Mouse (Mus musculus): ENCODE measurements around the gene Slc25a28.
A peak's percentile ranks its signal among the peaks of the same experiment; 100 is the strongest.

The Slc25a28 gene

GRCm38 (mm10) chr19:43674730-43675524, at the start of gene Slc25a28:
TSS of gene Slc25a28 (minus strand) at chr19:43674881.
- peak; percentile 97 to 99 for DNase-seq

GRCm38 (mm10) chr19:43724194-43724593, 49.5 kb upstream of the Slc25a28 start:
- DNase-seq, result no peak

- DNase-seq, result no peak
These were observed 48.8 kb upstream of the Slc25a28 start for GRCm38 (mm10) chr19:43723501-43723900.

GRCm38 (mm10) chr19:43722891-43723290, 48.2 kb upstream of the Slc25a28 start:
- DNase-seq, result no peak

- DNase-seq, result no peak
These were observed 45.4 kb upstream of the Slc25a28 start for GRCm38 (mm10) chr19:43720061-43720460.

GRCm38 (mm10) chr19:43711971-43712370, 37.3 kb upstream of the Slc25a28 start:
- no peak for DNase-seq

- DNase-seq, result no peak
These were observed 36.7 kb upstream of the Slc25a28 start for GRCm38 (mm10) chr19:43711159-43711916.

GRCm38 (mm10) chr19:43709317-43709716, 34.6 kb upstream of the Slc25a28 start:
- DNase-seq, result no peak

- DNase-seq, result no peak
These were observed 33.5 kb upstream of the Slc25a28 start for GRCm38 (mm10) chr19:43708206-43708605.

GRCm38 (mm10) chr19:43704787-43705497, 30.3 kb upstream of the Slc25a28 start:
- DNase-seq, result no peak

- no peak for DNase-seq
These were observed 29.5 kb upstream of the Slc25a28 start for GRCm38 (mm10) chr19:43704211-43704610.

- no peak for DNase-seq
These were observed 25.1 kb upstream of the Slc25a28 start for GRCm38 (mm10) chr19:43699763-43700155.

- no peak for DNase-seq
These were observed 24.5 kb upstream of the Slc25a28 start for GRCm38 (mm10) chr19:43699021-43699762.

GRCm38 (mm10) chr19:43697666-43698370, 23.1 kb upstream of the Slc25a28 start:
- DNase-seq, result peak; percentile 27 to 48

GRCm38 (mm10) chr19:43695514-43695964, 20.9 kb upstream of the Slc25a28 start:
- DNase-seq, result no peak

- DNase-seq, result peak in 1 of 2 experiments; percentile 31
These were observed 18.1 kb upstream of the Slc25a28 start for GRCm38 (mm10) chr19:43692815-43693214.

- DNase-seq, result peak; percentile 97
These were observed 15.0 kb upstream of the Slc25a28 start, which contains the start of gene Entpd7 for GRCm38 (mm10) chr19:43689419-43690246. TSS of gene Entpd7 (plus strand) at chr19:43689672.

GRCm38 (mm10) chr19:43681541-43681940, 6.9 kb upstream of the Slc25a28 start:
- no peak for DNase-seq

GRCm38 (mm10) chr19:43679474-43679981, 4.8 kb upstream of the Slc25a28 start:
- no peak for DNase-seq

- DNase-seq, result no peak
These were observed 3.9 kb upstream of the Slc25a28 start for GRCm38 (mm10) chr19:43678467-43679003.
